Mouse (Mus musculus) heart, adult 2 months (tissue): ENCODE data around the gene Ahsa2. TPM values are rescaled to one million over a fixed set of nuclear protein-coding genes. Genes with fewer than 3 reads are reported as not detected.

Source experiments
- DNase-seq, 2 experiments: peaks; one replicate each; pipeline ENCODE4 v3.0.0; 2021
- H3K27ac ChIP-seq: fragments of 200-600 bp; 2 replicates; pipeline ENCODE4 v1.8.1; 2022
- H3K27me3 ChIP-seq: fragments of 200-500 bp; 2 replicates; pipeline ENCODE4 v1.6.1; 2012; ENCODE audit warnings: mild to moderate bottlenecking, low read length, inconsistent platforms, mixed read lengths; ENCODE audit not compliant: control insufficient read depth, insufficient read depth
- H3K36me3 ChIP-seq: fragments of 200-500 bp; 2 replicates; pipeline ENCODE4 v1.6.1; 2012; ENCODE audit warnings: low read length, inconsistent platforms; ENCODE audit not compliant: control insufficient read depth, insufficient read depth
- H3K4me1 ChIP-seq: fragments of 200-500 bp; 2 replicates; pipeline ENCODE4 v1.6.1; 2011; ENCODE audit warnings: low read length; ENCODE audit not compliant: control insufficient read depth, insufficient read depth
- H3K4me3 ChIP-seq: fragments of 200-600 bp; 2 replicates; pipeline ENCODE4 v1.8.1; 2022
- H3K79me2 ChIP-seq: fragments of 200-500 bp; replicated peaks from 2 replicates; pipeline ENCODE4 v1.6.1; 2012; ENCODE audit warnings: mild to moderate bottlenecking, inconsistent platforms, low read length, moderate library complexity, mixed read lengths; ENCODE audit not compliant: control insufficient read depth, insufficient read depth
- H3K9ac ChIP-seq: fragments of 200-500 bp; 2 replicates; pipeline ENCODE4 v1.6.1; 2012; ENCODE audit warnings: low read depth, mild to moderate bottlenecking, control low read depth, inconsistent platforms, low read length, mixed read lengths
- CTCF ChIP-seq: fragments of 200-600 bp; IDR thresholded peaks from 2 replicates; pipeline ENCODE4 v1.8.1; 2022; ENCODE audit warnings: antibody characterized with exemption, mild to moderate bottlenecking, moderate library complexity
- EP300 ChIP-seq: fragments of 200-500 bp; IDR thresholded peaks from 2 replicates; pipeline ENCODE4 v1.6.1; 2011; ENCODE audit warnings: low read depth, low read length, control low read depth; ENCODE audit not compliant: insufficient read depth
- POLR2A ChIP-seq: fragments of 200-500 bp; IDR thresholded peaks from 2 replicates; pipeline ENCODE4 v1.6.1; 2011; ENCODE audit warnings: mild to moderate bottlenecking, low read depth, low read length, control low read depth; ENCODE audit not compliant: insufficient read depth
- WGBS: fragments of 180-500 bp; shearing (Covaris S2); methylation state at CpG from one replicate; pipeline ENCODE4 v1.1.7; 2018; 5-methylcytosine and 5-hydroxymethylcytosine counted together
- intact Hi-C: fragments of 180-260 bp; cut with DNase I; formaldehyde crosslinking; loops from one replicate; pipeline ENCODE4 v1.15.1; 2025
- polyA plus RNA-seq: library from polyadenylated mRNA; depleted of rRNA; stranded (reverse); fragments of >200 nt; gene quantifications from 2 replicates; pipeline ENCODE4 v1.2.3, GENCODE M21; 2012
- total RNA-seq, 2 experiments: library from RNA; stranded (reverse); gene quantifications; 2 replicates each; pipeline ENCODE4 v1.2.3; 2021

Ahsa2 gene
- total and polyA plus RNA-seq, 3 experiments, result 9.0 to 53.0 (median 52.1) TPM

- Histone ChIP-seq H3K4me1 (peaks cover 10% of the 10 kb centered on the region), H3K36me3 (peaks cover 8% of the 10 kb centered on the region), H3K27me3 (no peaks in the 10 kb centered on the region), H3K9ac (no peak overlapping the region; the same call in 1 of the 2 replicates), H3K4me3 (no peak overlapping the region; the same call in 1 of the 2 replicates), H3K79me2 (0 out of 2 replicates have a peak, but pooled peaks cover 3% of the 10 kb centered on the region), H3K27ac (peak overlapping the region; percentile 74)
- no peak for TF ChIP-seq CTCF
- TF ChIP-seq POLR2A, result no peak
- no peak for TF ChIP-seq EP300
- no peak for DNase-seq
- intact Hi-C loops, result loop anchor here (2.0 to 10.0 kb wide), 4 partner anchors 136 to 514 kb away; partner anchors contain the start of genes 0610010F05Rik, Commd1, Gm28048 and Pex13
- 41% methylated on average over 5 of the region's 5 CpGs for WGBS
Measured at GRCm38 (mm10) chr11:23498609-23499008, 779 bp upstream of the Ahsa2 start.

GRCm38 (mm10) chr11:23497335-23497717 lies 504 bp downstream of the Ahsa2 start:
- Histone ChIP-seq H3K9ac (peak overlapping the region; percentile 94), H3K79me2 (0 out of 2 replicates have a peak, but pooled peaks cover 3% of the 10 kb centered on the region), H3K4me1 (peaks cover 10% of the 10 kb centered on the region), H3K27me3 (no peaks in the 10 kb centered on the region), H3K4me3 (peak overlapping the region; percentile 85), H3K27ac (peak overlapping the region; percentile 99), H3K36me3 (peaks cover 10% of the 10 kb centered on the region)
- DNase-seq, result no peak
- intact Hi-C loops, result loop anchor here (2.0 to 10.0 kb wide), 4 partner anchors 137 to 513 kb away; partner anchors contain the start of genes 0610010F05Rik, Commd1, Gm28048 and Pex13
- under 1% methylated on average over 22 of the region's 22 CpGs for WGBS
- TF ChIP-seq POLR2A, result no peak
- no peak for TF ChIP-seq CTCF
- TF ChIP-seq EP300, result 0 out of 2 replicates have a peak, but pooled peaks have one; percentile 9

GRCm38 (mm10) chr11:23496661-23497060 lies 1.2 kb downstream of the Ahsa2 start:
- H3K36me3 ChIP-seq, result peaks cover 14% of the 10 kb centered on the region
- peak overlapping the region; percentile 43 for H3K9ac ChIP-seq
- H3K27me3 ChIP-seq, result no peaks in the 10 kb centered on the region
- DNase-seq, result no peak
- H3K4me1 ChIP-seq, result peaks cover 10% of the 10 kb centered on the region
- 59% methylated on average over 6 of the region's 6 CpGs for WGBS
- H3K79me2 ChIP-seq, result 0 out of 2 replicates have a peak, but pooled peaks cover 3% of the 10 kb centered on the region
- intact Hi-C loops, result loop anchor here (2.0 to 10.0 kb wide), 4 partner anchors 138 to 512 kb away; partner anchors contain the start of genes 0610010F05Rik, Commd1, Gm28048 and Pex13
- H3K4me3 ChIP-seq, result peak overlapping the region; percentile 85
- peak overlapping the region; percentile 99 for H3K27ac ChIP-seq
- no peak for TF ChIP-seq POLR2A
- no peak for TF ChIP-seq CTCF
- no peak for TF ChIP-seq EP300

GRCm38 (mm10) chr11:23495231-23495630 lies 2.6 kb downstream of the Ahsa2 start:
- H3K9ac ChIP-seq, result no peak overlapping the region
- no peak overlapping the region for H3K4me3 ChIP-seq
- H3K79me2 ChIP-seq, result 0 out of 2 replicates have a peak, but pooled peaks cover 3% of the 10 kb centered on the region
- peaks cover 22% of the 10 kb centered on the region for H3K36me3 ChIP-seq
- no peak overlapping the region for H3K27ac ChIP-seq
- WGBS, result 95% methylated on average over 6 of the region's 6 CpGs
- peaks cover 10% of the 10 kb centered on the region for H3K4me1 ChIP-seq
- no peak for DNase-seq
- intact Hi-C loops, result loop anchor here (10.0 kb wide), 3 partner anchors 140 to 510 kb away; partner anchors contain the start of genes 0610010F05Rik, Commd1, Gm28048 and Pex13
- H3K27me3 ChIP-seq, result no peaks in the 10 kb centered on the region
- TF ChIP-seq EP300 (no peak), POLR2A (no peak), CTCF (no peak)

- Histone ChIP-seq H3K4me3 (no peak overlapping the region), H3K79me2 (0 out of 2 replicates have a peak, but pooled peaks cover 3% of the 10 kb centered on the region), H3K9ac (no peak overlapping the region), H3K36me3 (peaks cover 26% of the 10 kb centered on the region), H3K27me3 (no peaks in the 10 kb centered on the region), H3K4me1 (peaks cover 10% of the 10 kb centered on the region), H3K27ac (no peak overlapping the region)
- DNase-seq, result no peak
- 72% methylated on average over 4 of the region's 4 CpGs for WGBS
- intact Hi-C loops, result loop anchor here (10.0 kb wide), 3 partner anchors 143 to 507 kb away; partner anchors contain the start of genes 0610010F05Rik, Commd1, Gm28048 and Pex13
- TF ChIP-seq POLR2A (no peak), EP300 (no peak)
Measured at GRCm38 (mm10) chr11:23492048-23492790, 5.6 kb downstream of the Ahsa2 start.
